Mouse (Mus musculus): ENCODE measurements around the gene Pla2g7.

DNA sequence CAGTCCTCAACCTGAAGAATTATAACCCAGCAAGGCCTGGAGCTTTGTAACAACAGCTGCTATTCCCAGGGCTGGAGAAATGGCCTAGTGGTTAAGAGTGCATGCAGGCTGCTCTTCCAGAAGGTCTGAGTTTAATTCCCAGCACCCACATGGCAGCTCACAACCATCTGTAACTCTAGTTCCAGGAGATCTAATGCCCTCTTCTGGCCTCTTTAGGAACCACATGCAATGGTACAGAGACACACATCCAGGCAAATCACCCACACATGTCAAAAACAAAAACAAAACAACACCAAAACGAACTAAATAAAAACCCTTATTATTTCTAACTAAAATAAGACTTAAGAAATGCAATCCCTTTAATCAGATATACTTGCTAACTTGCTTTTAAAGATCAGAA is 72.9 kb downstream of the Pla2g7 start:
- TF ChIP-seq POLR2A (IDR thresholded peaks at IDR 0.05; ENCODE audit: low read depth, low read length) (no peak), CTCF (IDR thresholded peaks at IDR 0.05; ENCODE audit: borderline replicate concordance, insufficient read depth, low read length) (no peak)

Measured in embryonic fibroblast, embryonic 13.5 days (primary cell).